Mouse (Mus musculus): ENCODE results near the gene Acad12.

- TF ChIP-seq CTCF (IDR thresholded peaks at IDR 0.05; ENCODE audit: low read depth) (no peak), EP300 (optimal IDR thresholded peaks at IDR 0.05) (no peak)
These were observed 23.9 kb downstream of the Acad12 start for GRCm38 (mm10) chr5:121594714-121595313.
